Mouse (Mus musculus) mammary gland, adult 2 months (tissue): ENCODE results near the gene Ephb3. TPM values are rescaled to one million over a fixed set of nuclear protein-coding genes. Genes with fewer than 3 reads are reported as not detected.

Experiments
- polyA plus RNA-seq: library from polyadenylated mRNA; depleted of rRNA; stranded (reverse); fragments of >200 nt; gene quantifications from 2 replicates; pipeline ENCODE4 v1.2.3, GENCODE M21; 2012; ENCODE audit warnings: low replicate concordance; rRNA removed

Gene Ephb3
- polyA plus RNA-seq = 19.8 and 29.4 TPM in 2 replicates

DNA sequence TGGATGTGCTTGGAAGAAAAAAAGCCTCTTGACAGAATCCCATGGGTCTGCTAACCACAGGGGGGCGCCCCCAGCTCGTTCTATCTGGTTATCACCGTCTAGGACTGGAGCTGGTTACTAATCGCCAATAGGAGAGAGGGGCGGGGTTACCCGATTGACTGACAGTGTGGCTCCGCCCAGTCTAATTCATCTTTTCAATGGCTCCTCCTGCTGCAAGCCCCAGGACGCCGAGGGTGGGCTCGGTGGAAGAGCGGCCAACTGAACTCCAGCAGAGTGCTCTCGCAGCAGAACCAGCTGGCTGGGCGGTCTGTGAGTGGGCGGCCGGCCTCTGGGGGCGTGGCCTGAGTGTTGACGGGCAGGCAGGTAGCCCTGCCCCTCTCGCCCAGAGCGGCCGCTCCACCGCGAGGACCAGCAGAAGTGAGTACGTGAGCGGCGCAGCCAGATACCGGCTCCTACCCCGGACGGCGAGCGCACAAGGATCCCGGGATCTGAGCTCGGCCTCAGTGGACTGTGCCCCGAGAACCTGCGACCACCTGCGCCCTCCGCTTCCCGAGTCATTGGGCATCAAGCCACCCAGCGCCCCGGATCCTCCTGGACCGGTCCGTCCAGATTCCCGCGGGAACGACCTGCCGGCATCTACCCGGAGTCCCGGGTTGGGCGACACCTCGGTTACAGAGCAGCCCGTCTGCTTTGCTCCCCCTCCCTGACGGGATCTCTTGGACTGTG, at the start of gene Ephb3:
Gene Ephb3, plus strand, starts transcription at position 389 of the 726 bp plus-strand sequence.

Other genes with a start within 250 kb of the Ephb3 start
- gene Teddm3, start 50.8 kb upstream of the Ephb3 start, polyA plus RNA-seq = 0.37 TPM in 1 of 2 replicates, not detected in the other
- gene Vps8, start 218.4 kb downstream of the Ephb3 start, polyA plus RNA-seq = 15.0 and 27.7 TPM in 2 replicates